Mouse (Mus musculus): ENCODE data around the gene Itpripl2. TPM values are rescaled to one million over a fixed set of nuclear protein-coding genes. Genes with fewer than 3 reads are reported as not detected.
A peak's percentile ranks its signal among the peaks of the same experiment; 100 is the strongest.

Itpripl2 gene
- 1 to 10 TPM; 3.1 to 3.8 TPM for total RNA-seq (2021)
- long read RNA-seq, experiment 1, full-length matches to known transcripts, result 1 of 1 reads
- long read RNA-seq, experiment 1, partial matches to known transcripts, result 0 of 1 reads
- long read RNA-seq, experiment 1, other reads (novel, unspliced or antisense), result 0 of 1 reads
- long read RNA-seq, experiment 2, partial matches to known transcripts, result 0 of 1 reads
- long read RNA-seq, experiment 2, other reads (novel, unspliced or antisense), result 1 of 1 reads

DNA sequence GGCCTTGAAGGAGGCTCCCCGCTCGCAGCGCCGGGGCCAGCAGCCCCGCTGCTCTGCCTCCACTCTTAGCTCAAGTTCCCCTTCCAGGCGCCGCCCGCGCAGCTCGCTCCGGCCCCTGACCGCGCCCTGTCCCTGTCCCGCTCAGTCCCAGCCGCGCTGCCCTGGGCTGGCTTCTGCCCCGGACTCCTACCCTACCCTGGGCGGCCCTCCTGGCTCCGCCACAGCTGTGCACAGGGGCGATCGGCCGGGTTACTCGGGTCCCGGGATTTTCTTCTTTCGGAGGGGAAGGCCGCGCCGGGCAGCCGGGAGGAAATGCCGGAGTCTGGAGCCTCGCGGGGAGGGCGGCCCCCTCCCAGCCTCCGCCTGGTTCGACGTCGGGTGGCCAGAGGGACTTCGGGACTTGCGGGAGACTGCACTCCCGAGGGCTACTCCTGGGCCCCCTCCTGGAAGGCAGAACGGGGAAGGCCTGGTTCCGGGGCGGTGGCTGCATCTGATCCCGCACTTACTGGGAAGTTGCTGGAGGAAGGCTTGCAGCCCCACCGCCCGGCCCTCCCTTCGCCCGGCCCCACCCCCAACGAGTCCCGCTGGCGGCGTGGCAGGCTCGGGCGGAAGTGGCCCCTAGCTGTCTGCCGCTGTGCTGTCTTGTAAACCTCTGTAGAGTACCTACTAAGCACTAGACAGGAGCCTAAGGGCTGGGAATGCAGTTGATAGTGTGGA is at the start of gene Itpripl2:
Gene Itpripl2 (minus strand): TSS at position 545 of the 717 bp plus-strand sequence.
- H3K4me3 ChIP-seq, result peak within 1 kb of the TSS; percentile 61
- DNase-seq (ENCODE audit: low spot score in 2 of 2), result peak in 1 of 2 experiments; percentile 18
- no peak; the same call in 1 of the 2 replicates for TF ChIP-seq CTCF (conservative IDR thresholded peaks at IDR 0.05)
- H3K27ac ChIP-seq, result peak within 1 kb of the TSS; percentile 79

DNA sequence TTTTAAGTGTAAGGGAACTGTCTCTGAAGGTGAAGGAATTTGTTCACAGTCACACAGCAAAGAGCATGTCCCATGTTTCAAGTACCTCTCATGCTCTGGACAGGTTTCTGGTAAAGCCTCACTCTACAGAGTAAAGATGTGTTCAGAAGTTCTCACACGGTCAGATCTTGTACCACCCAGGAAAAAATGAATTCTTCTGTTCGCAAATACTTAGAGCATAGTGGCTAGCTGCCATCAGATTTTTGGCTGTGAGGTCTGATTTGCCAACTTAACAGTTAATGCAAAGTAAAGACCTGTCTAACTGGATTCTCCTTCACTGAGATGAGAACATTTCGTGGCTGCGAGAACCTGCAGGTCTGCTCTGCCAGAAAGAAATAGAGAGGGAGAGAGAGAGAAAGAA is 43.3 kb upstream of the Itpripl2 start:
- Histone ChIP-seq H3K4me3 (no peak overlapping the region), H3K27ac (no peak overlapping the region)
- TF ChIP-seq CTCF (conservative IDR thresholded peaks at IDR 0.05), result no peak
- no peak for DNase-seq (ENCODE audit: low spot score in 2 of 2)

DNA sequence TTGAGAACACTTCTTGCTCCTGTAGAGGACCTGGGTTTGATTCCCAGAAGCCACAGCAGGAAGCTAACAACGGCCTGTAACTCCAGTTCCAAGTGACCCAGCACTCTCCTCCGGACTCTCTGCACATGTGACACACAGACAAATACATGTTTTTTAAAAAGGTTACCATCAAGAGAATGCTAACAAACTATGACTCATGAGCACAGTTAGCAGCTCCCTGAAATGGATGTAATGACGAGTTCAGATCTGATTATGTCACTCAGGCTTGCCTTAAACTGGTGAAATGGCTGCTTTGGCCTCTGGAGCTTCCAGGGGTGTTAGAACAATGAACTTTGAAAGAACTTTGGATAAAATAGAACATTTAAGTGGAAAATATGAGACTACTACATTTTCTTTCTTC is 42.6 kb upstream of the Itpripl2 start:
- H3K4me3 ChIP-seq, result no peak overlapping the region
- no peak overlapping the region for H3K27ac ChIP-seq
- no peak for DNase-seq (ENCODE audit: low spot score in 2 of 2)
- TF ChIP-seq CTCF (conservative IDR thresholded peaks at IDR 0.05), result no peak

- peak within 1 kb of the TSS; percentile 100 for H3K27ac ChIP-seq
- peak; percentile 91 to 95 for DNase-seq (ENCODE audit: low spot score in 2 of 2)
- TF ChIP-seq CTCF (conservative IDR thresholded peaks at IDR 0.05), result 0 out of 2 replicates have a peak, but pooled peaks have one; percentile 15
- H3K4me3 ChIP-seq, result peak within 1 kb of the TSS; percentile 92
Observed at GRCm38 (mm10) chr7:118533178-118533578, 41.4 kb upstream of the Itpripl2 start, which contains the start of gene Coq7. Coq7 (minus strand) TSS chr7:118533356.

DNA sequence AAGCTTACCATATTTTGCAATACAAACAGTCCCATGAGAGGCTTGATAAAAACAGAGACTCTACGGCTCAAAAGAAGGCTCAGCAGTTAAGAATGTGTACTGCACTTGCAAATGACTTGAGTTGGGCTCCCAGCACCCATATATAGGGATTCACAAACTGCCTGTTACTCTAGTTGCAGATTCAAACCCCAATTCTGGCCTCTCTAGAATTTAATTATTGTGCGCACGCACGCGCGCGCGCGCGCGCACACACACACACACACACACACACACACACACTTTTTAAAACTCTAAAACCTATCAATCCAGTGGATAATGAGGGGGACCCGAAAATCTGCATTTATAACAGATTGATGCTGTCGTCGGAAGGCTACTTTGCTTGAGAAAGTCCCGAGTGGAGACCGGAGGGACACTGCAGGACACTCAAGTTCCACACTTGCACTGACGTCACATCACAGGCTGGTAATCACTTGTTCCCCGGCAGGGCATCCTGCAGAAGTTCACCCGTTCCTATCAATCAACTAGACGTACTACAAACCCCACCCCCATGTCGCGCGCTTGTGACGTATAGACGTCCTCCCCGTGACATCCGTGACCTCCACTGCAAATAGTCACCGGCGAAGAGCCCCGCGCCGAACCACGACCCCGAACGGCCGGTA is 40.9 kb upstream of the Itpripl2 start:
- Histone ChIP-seq H3K27ac (peak overlapping the region; percentile 100), H3K4me3 (peak overlapping the region; percentile 92)
- peak; percentile 97 to 98 for DNase-seq (ENCODE audit: low spot score in 2 of 2)
- 0 out of 2 replicates have a peak, but pooled peaks have one; percentile 11 for TF ChIP-seq CTCF (conservative IDR thresholded peaks at IDR 0.05)

DNA sequence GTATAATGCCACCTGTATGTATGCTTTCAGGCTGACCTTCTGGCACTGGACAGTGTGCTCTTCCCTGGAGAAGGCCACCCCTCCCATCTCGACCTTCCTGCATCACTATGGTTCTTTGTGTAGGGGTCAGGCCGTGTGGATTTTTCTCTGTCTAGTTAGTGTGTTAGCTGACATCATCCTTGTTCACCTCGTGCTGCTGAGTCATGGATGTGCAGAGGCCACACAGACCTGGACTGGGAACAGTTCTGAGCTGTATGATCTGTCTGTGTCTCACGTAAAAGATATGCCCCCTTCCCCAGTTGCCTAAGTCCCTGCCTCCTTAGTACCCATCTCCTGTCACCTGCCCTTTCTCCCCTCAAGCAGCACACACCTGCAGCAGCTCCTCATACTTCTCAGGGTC is 35.2 kb upstream of the Itpripl2 start:
- DNase-seq (ENCODE audit: low spot score in 2 of 2), result no peak
- TF ChIP-seq CTCF (conservative IDR thresholded peaks at IDR 0.05), result no peak
- Histone ChIP-seq H3K4me3 (no peak overlapping the region), H3K27ac (no peak overlapping the region)

DNA sequence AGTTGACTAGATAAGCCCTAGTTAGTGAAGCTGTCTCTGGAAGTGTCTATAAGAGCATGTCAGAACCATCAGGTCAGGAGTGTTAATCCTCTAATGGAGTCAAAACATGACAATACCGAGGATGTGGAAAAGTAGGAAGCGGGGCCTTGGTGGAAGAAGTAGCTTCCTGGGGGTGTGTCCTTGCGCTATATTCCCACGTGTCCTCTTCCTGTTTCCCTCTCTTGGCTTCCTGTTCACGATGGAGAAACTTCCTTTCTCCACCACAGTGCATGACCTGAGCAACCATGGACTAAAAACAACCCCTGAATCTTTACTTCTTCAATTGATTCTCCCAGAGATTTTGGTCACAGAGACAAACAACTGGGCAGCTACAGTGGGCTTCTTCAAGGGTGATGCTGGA is 30.3 kb upstream of the Itpripl2 start:
- TF ChIP-seq CTCF (conservative IDR thresholded peaks at IDR 0.05), result no peak
- DNase-seq (ENCODE audit: low spot score in 2 of 2), result no peak
- Histone ChIP-seq H3K27ac (no peak overlapping the region), H3K4me3 (no peak overlapping the region)

DNA sequence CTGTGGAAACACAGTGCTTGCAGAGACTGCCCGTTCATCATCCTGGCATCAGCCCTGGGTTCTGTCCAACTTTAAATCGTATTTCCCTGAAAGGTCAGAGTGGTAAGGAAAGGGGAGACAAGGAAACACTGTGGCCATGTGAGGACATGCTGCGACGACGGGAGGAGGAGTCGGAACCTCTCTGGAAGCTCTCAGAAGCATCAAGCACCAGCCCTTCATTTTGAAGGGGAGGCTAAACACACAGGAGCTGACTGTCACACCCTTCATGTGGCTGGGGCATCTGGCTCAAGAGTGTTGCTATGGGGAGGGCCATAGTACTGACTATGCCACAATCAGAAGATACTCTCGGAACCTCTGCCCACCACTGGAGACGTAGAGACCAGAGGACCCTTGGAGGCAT is 27.9 kb upstream of the Itpripl2 start:
- no peak for TF ChIP-seq CTCF (conservative IDR thresholded peaks at IDR 0.05)
- H3K27ac ChIP-seq, result no peak overlapping the region
- no peak overlapping the region for H3K4me3 ChIP-seq
- no peak for DNase-seq (ENCODE audit: low spot score in 2 of 2)

DNA sequence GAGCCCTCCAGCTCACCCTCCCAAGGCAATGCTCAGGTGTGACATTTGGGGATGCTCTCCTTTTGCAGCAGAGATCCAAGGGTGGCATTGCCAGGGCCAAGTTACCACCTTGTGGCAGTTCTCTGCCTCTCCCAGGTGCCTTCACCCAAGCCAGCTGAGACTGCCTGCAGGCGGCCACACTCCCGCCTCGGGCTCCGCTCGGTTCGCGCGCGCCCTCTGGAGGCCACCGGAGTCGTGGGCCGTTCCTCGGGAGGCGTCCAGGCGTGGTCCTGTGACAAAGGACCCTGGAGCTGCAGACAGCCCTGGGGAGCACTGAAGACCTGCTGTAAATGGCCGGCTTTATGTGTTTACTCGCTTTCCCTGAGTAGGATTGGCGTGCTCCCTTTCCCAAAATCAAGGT is 26.9 kb upstream of the Itpripl2 start:
- DNase-seq (ENCODE audit: low spot score in 2 of 2), result peak; percentile 46 to 78
- Histone ChIP-seq H3K4me3 (no peak overlapping the region), H3K27ac (no peak overlapping the region)
- TF ChIP-seq CTCF (conservative IDR thresholded peaks at IDR 0.05), result peak; percentile 99

DNA sequence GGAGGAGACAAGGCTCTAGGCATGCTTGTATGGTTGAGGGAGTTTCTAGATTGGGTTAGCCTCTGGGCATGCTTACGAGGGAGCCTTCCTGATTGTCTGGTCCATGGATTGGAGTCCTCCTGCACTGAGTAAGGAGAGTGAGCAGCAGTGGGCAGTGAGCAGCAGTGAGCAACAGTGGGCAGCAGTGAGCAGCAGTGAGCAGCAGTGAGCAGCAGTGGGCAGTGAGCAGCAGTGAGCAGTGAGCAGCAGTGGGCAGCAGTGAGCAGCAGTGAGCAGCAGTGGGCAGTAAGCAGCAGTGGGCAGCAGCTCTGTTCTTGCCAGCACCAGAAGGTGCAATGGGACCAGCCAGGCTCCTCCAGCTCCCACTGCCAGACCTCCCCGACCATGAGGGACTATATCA is 26.0 kb upstream of the Itpripl2 start:
- no peak overlapping the region for H3K4me3 ChIP-seq
- no peak for DNase-seq (ENCODE audit: low spot score in 2 of 2)
- H3K27ac ChIP-seq, result no peak overlapping the region
- TF ChIP-seq CTCF (conservative IDR thresholded peaks at IDR 0.05), result 0 out of 2 replicates have a peak, but pooled peaks have one; percentile 32

DNA sequence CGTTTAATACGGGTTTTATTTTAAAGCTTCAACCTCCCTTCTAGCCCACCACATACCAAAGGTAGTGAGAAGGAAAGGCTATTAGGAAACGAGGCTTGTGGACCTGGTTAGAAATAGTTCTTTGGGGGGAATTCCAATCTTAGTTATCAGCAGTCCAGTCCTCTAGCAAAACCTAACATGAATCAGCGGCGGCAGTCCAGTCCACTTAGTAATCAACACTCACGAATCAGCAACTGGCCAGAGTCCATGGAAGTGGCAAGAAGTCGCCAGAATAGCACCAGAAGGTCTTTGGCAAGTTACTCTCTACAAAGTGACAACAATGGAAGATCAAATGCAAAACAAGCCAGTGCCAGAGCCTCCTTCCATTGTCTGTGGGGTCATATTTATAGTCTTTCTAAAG is 16.8 kb upstream of the Itpripl2 start:
- TF ChIP-seq CTCF (conservative IDR thresholded peaks at IDR 0.05), result no peak
- no peak for DNase-seq (ENCODE audit: low spot score in 2 of 2)
- Histone ChIP-seq H3K4me3 (no peak overlapping the region), H3K27ac (no peak overlapping the region)

DNA sequence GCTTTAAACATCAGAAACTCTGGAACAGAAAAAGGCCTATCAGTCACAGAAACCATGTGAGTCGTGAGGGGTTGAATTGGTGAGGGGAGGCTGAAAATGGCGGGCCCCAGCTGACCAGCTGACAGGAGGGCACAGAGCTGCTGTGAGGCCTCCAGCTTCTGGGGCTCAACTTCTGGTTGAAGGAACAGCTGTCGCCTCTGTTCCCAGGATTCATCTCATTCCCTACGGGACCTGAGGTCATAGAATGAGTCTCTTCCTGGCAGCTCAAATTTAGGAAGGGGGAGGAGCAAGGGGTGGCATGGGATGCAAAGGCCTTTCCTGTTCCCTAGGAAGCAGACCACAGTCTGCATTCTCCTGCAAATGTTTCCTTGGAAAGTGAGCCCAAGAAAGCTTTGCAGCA is 12.1 kb upstream of the Itpripl2 start:
- Histone ChIP-seq H3K4me3 (no peak overlapping the region), H3K27ac (no peak overlapping the region)
- no peak for TF ChIP-seq CTCF (conservative IDR thresholded peaks at IDR 0.05)
- no peak for DNase-seq (ENCODE audit: low spot score in 2 of 2)

DNA sequence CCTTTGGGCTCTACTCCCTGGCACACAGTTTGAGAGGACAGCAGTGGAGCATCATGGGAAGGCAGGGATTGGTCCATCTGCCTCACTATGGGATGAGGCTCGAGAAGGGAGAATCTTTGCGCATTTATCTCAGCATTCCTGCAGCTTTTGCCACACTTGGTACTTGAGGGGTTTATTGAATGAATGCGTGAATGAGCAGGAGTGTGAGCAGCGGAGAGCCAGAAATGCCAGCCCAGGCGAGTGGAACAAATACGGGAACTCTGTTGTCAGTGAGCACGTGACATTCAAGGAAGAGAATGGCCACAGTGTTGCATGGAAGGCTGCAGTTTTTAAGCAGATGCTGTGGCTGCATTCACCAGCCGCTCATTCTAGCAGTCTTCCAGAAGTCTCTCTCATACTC is 10.6 kb upstream of the Itpripl2 start:
- no peak for TF ChIP-seq CTCF (conservative IDR thresholded peaks at IDR 0.05)
- no peak for DNase-seq (ENCODE audit: low spot score in 2 of 2)
- H3K4me3 ChIP-seq, result no peak overlapping the region
- no peak overlapping the region for H3K27ac ChIP-seq

All from layer of hippocampus, adult 2 months (tissue).